Mouse (Mus musculus) v-Abl transformed pro-B cells (cell line): ENCODE measurements around the gene Stat6.

Experiments
- in situ Hi-C, 2 experiments: fragments of 400-800 bp; cut with MboI; formaldehyde crosslinking; loops; one replicate each; pipeline ENCODE4 v1.15.1; 2025; ENCODE audit not compliant: unreplicated experiment in 2 of 2

Gene Stat6

DNA sequence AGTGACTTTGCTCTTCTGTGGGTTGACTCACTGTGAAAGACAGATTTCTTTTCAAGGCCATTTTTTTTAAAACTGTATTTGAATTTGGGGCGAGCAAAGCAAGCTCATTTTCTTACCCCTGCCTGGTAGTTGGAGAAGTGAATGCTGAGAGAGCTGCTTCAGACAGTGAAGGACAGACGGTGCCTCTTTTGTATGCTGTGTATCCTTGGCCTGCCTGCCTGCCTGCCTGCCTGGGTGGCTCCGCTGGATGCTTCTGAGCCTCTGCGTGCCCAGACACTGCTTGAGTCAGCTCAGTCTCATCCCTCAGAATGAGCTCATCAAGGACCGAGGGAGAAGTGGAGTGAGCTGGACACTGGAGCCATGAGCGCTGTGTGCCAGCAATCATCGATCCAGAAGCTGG, 56.2 kb downstream of the Stat6 start:
- in situ Hi-C loops: loop anchor here in 1 of 2 experiments (10.0 kb wide), 1 partner anchor 236 kb away; no protein-coding TSS in a partner anchor

DNA sequence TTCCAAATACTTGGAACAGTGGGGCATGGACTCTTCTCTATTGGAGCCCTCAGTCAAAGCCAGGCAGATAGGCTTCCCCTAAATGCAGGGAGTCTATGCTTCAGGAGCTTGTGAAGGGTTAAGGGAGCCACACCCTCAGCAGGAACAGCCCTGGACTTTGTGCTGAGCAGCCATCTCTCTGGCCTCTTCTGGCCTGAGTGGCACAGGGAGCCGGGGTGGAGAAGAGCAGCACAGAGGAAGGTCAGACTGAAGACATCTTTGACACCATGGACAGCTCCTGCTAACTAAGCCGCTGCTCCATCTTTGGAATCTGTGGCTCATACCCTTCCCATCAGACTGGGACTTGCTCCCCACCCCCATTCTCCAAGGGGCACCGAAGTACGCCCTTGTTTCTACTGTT, 60.5 kb downstream of the Stat6 start:
- in situ Hi-C loops: no loop called here

DNA sequence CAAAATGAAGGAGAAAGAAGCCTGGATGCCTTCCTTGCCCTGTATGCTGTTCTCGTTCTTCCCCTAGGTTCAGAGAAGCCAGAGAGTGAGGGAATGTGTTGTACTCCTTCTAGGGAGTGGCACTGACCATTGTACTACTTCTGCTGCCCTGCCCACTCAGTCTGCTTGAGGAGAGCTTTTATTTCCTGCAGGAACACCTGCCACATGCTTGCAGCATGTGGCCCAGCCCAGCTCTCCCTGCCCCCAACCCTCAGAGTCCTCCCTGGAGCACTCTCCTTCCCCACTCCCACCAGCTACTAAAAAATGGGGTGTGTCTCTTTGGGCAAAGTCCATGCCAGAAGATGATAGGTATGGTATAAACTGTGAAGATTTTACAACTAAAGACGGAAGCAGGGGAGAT, 61.5 kb downstream of the Stat6 start:
- in situ Hi-C loops: no loop called here

- in situ Hi-C loops: no loop called here
Observed at GRCm38 (mm10) chr10:127704766-127705220, 62.0 kb downstream of the Stat6 start, which contains the start of gene Myo1a. Myo1a (plus strand) TSS chr10:127705170.

DNA sequence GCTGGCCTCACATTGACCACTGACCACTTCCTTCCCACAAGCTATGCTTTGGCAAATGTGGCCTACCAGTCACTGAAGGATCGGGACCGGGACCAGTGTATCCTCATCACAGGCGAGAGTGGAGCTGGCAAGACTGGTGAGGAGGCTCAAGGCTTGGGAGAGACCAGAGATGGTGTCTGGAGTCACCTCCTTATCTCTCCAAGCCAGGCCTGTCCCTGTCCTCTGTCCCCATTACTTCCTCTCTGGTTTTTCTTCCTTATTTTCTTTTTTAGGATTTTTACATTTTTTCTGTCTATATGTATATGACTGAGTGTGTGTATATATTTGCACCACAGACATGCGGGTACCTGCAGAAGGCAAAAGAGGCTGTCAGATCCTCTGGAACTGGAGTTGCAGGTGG, 63.0 kb downstream of the Stat6 start:
- in situ Hi-C loops: no loop called here

- in situ Hi-C loops: no loop called here
Observed at GRCm38 (mm10) chr10:127707721-127708120, 64.9 kb downstream of the Stat6 start.

- in situ Hi-C loops: no loop called here
Observed at GRCm38 (mm10) chr10:127708850-127709370, 66.1 kb downstream of the Stat6 start.

DNA sequence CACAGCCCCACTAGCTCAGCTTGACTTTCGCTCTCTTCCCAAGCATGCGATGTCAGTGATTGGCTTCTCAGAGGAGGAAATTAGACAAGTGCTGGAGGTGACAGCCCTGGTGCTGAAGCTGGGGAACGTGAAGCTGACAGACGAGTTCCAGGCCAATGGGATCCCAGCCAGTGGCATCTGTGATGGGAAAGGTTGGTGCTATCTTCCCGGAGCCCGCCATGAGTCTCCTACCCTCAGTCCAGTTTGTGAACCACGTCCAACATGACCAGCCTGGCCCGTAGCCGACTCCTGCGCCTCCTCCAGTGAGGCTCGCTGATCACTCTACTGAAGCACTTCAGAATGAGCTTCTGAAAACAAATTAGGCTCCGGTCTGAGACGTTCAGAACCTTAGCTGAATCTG, 67.5 kb downstream of the Stat6 start:
- in situ Hi-C loops: no loop called here
